Mouse (Mus musculus) activated CD4-positive, CD25-positive, alpha-beta regulatory T cell, adult 4 months (primary cell): Measurements from ENCODE around the gene Uckl1. TPM values are rescaled to one million over a fixed set of nuclear protein-coding genes. Genes with fewer than 3 reads are reported as not detected.

Experiments used
- ATAC-seq: one replicate; pipeline ENCODE4 v1.8.0; 2017
- polyA plus RNA-seq, 2 experiments: library from polyadenylated mRNA; unstranded; fragments of 100-300 nt; shearing (Covaris generic); gene quantifications; one replicate each; pipeline ENCODE4 v1.2.1; 2017

The Uckl1 gene
- polyA plus RNA-seq, 2 experiments from 2014 or later, result 111 to 136 TPM

DNA sequence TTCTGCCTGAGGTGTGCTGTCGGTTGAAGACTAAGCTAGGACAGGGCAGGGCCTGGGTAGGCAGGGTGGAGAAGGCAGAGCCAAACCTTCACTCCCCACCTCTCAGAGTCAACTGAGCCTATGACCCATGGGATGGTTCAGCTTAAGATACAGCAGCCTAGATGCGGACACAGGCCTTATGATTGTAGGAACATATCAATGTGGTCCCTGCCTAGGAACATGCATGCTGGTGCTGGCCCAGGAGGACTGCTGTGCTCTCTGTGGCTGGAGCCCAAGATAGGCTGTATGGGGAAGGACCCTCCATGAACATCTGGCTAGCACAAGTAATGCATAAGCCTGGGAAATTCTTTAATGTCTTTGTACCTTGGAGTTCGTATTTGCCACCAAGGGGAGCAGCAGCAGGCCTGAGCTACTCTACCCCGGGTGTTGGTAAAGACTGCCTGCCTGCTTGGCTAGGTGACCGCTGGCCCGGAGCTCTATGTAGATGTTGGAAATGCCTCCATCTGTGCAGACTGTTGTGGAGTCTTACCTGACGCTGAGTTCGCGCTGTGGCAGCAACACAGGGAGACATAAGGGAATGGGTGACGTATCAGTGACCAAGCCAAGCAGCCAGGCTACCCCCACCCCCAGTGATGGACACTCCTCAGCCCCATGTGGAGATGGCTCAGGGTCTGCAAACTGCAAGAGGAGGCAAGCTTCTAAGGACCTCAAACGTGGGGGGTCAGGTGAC lies 12.6 kb downstream of the Uckl1 start:
- no peak for ATAC-seq

DNA sequence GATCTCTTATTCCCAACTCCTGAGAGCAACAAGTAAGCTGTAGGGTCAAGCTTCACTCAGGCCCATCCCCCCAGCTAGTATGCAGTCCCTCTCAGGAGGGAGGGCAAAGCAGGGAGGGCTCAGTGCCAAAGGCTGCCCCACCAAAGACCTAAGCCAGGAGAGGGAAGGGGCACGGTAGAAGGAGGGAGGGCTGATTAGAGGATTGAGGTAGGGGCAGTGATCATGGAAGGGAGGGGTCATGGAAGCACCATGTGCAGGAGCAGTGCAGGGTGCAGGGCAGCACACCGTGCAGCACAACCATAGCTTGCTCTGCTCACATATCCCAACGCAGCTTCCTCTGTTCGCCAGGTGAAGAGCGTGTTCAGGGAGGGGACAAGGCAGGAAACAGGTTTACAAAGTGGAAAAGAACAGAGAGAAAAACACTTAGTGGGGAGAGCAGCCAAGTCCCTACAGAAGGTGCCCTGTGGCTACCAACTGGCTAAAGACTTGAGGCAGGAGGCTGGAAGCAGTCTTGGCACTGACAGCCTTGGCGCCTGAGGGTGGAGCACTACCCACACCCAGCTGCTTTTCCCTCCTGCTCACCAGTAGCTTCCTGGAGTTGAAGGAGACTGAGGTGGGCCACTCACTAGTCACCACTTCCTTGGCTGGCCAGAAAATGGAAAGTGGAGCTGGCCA lies 13.6 kb downstream of the Uckl1 start:
- ATAC-seq, result no peak

DNA sequence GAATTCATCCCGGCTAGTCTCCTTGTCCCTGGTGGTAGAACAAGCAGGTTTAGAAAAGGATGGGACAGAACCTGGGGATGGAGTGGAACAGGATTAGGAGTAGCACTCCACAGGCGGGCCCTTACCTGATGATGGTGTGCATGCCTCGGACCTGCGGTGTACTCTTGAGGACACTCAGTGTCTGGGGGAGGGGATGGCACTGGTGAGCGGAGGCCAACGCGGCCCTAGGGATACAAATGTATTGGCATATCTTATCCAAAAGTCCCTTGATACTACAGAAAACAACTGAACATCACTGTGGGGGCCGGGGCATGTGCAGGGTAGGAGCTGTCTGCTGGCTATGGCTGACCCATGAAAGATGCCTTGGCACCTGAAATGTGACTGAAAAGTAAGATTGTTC lies 14.3 kb downstream of the Uckl1 start:
- no peak for ATAC-seq

DNA sequence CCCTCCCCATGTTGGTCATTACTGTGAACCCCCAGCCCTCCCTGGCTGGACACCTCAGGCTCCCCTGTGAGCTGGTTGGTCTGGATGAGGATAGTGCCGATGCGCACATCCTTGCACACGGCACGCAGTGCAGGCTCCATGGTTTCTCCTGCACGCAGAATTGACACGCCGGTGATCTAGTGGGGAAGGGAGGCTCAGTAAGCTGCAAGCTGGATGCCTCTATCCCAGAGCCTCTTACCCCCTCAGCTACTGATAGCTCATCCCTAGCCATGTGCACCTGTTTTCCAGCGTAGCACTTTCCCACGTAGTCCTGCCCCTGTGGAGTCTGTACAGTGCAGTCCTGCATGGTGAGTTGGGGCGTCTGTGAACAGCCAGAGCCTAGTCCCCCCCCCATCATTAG lies 14.8 kb downstream of the Uckl1 start:
- no peak for ATAC-seq

DNA sequence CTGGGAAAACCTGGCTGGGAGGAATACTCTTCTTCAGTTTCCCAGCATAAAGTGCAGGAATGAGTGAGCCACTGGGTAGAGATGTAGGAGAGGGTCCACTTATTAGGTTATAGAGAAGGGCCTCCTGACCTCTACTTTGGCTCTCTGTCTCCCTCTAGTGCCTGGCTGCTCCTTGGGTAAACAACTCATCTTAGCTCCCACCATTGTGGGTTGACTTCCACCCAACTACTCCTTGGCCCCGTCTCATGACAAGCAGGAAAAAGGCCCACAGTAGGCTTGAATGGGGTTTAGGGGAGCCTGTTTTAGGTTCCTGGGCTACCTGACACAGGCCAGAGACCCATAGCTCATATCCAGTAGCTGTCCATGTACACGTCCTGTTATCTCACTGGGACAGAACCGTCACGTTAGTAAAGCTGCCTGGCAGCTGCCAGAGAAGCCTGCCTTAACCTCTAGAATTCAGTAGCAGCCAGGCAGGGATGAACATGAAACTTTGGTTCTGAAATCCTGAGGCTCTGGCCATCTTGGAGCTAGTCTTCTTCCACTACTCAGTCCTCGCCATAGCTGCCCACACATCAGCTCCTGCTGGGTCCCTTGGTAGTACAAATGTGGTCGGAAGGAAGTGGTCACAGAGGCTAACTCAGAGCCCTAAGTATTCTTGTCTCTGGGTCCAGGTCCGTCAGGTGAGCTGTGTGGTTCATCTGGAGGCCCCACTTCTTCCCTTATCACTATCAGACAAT lies 16.3 kb downstream of the Uckl1 start:
- ATAC-seq, result no peak

DNA sequence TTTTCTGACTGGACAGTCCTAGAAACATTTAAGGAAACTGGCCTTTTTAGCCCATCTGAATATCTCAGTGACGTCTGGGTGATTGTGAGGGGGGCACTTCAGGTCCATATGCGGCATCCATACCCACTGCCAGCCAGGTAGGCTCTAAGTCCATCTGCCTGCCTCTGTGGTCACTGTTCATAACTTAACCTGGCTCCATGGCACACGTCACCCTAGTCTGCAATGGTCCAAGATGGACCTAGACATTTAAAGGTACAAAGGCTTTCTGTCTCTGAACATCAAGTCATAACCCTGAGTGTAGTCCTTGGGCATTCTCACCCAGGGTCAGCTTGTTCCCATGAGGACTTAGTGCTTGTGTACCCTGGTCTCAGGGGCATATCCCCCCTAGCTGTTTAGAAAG lies 17.4 kb downstream of the Uckl1 start:
- ATAC-seq, result no peak

DNA sequence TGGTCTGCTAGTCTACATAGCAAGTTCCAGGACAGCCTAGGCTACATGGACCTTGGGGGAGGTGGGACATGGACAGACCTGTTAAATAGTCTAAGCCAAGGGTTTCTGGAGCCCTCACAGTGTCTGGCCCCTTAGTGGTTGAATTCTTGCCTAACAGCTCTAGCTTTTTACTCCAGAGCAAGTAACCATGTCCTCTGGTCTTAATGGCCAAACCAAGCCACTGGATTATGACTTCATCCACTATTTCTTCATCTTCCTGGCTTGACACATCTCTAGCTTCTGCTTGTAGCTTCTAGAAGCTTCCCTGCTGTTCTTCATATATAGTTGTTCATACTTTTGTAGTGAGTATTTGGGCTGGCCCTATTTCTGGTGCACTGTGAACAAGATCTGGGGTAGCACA lies 30.9 kb downstream of the Uckl1 start:
- no peak for ATAC-seq

DNA sequence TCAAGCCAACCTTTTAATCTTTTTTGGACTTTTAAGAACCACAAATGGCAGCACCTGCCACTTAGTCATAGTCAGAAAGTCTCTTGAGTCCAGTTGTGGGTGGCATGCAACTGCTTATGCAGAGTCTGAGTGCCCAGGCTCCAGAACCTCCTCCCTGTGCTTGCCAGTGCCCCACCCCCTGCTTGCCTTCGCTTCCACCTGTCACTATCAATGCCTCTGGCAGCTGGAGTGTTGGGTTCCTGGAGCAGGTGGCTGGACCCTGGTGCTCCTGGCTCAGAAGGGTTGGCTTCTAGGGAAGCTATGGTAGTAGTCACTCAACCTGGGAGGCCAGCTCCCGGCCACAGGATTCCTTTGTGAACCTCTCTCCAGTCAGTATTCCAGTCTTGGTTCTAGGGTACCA lies 34.5 kb downstream of the Uckl1 start:
- no peak for ATAC-seq

DNA sequence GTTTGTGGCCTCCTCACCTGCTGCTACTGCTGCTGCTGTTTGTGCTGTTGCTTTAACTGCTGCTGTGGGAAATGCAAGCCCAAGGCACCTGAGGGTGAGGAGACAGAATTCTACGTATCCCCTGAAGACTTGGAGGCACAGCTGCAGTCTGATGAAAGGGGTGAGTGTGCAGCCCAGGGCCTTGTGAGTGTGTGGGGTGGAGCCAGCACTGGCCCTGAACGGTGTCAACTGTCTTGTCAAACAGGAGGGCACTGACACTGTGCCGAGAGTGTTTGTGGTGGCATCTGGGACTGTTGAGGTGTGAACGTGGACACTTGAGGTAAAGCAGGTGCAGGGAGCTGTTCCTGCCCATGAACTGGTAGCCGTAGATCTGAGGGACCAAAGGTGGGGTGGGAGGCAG lies 36.0 kb downstream of the Uckl1 start:
- no peak for ATAC-seq

DNA sequence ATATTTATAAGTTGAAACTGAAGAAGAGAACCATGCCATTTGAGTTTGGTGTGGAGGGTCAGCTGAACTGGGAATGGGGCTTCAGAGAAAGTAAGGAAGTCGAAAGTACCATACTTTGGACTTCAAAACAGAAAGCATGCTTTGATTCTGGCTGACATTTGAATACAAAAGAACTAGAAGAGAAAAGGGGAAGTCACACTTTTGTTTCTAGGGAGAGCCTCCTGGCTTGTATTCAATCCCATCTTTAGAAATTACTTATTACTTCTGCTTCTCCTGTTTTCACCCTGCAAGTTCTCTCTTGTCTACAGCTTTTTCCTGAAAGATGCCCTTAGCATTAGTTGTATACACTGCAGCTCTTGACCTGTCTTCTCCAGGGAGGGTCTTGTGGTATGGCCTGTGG lies 36.5 kb downstream of the Uckl1 start:
- ATAC-seq, result no peak

DNA sequence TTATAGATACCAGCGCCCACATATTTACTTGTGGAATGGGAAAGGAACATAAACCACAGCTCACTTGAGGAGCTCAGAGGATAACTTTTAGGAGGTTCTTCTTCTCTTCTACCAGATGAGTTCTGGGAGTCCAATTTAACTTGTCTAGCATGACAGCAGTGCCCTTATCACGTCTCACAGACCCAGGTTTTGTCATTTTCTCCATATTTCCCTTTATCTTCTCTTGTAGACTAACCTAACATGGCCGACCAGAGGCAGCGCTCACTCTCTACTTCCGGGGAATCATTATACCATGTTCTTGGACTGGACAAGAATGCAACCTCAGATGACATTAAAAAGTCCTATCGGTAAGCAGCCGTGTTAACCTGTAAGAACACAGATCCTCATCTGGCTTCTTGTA lies 38.5 kb downstream of the Uckl1 start:
- no peak for ATAC-seq

DNA sequence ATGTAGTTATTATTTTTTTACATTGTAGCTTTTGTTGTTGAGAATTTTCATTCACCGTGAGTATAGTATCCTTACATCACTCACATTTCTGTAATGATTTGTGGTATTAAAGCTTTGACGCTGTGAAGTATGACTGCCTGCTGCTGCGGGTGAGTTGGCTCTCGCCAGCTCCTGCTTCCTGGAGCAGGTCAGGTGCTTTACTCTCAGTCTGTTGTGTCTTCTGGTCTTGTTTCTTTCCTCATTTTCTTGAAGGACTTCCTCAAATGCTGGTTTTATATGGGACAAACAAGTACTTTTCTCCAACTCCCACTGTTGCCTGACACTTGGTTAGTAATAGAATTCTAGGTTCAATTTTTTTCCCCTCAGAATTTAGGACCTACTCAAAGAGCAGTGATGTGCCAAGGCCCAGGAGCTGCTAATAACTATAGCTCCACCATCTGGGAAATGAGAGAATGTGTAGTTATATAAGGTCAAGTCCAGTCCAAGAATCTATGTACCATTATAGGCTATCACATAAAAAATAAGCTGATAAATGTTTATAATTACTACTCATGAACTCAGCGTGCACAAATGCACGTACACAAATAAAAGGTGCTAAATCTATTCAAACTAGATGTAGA lies 42.8 kb downstream of the Uckl1 start:
- no peak for ATAC-seq

DNA sequence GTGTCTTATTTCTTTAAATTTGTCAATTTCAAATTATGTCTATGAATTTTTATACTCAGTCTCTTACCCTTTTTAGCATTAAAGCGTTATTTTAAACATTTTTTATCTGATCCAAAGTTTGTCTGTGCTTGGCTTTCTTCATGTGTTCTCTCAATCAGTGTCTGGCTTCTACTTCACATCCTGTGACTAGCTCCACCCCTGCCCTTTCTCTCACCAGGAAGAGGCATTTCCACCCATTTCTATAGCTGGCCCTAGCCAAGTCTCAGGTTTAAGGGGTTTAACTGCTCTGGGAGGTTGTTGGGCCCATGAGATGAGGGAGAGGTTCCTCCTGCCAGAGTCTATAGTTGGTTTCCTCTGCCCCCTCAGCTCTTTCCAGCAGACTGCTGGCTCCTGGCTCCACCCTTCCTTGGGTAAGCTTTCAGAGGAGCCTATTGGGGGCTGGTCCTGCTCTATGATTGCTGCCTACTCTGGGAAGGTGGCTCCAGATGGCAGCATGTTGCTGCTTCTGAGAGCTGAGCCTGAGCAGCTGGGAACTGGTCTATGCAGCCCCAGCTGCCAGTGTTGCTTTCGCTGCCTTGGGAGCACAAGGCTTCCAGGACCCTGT lies 47.1 kb downstream of the Uckl1 start:
- peak; percentile 60 for ATAC-seq

DNA sequence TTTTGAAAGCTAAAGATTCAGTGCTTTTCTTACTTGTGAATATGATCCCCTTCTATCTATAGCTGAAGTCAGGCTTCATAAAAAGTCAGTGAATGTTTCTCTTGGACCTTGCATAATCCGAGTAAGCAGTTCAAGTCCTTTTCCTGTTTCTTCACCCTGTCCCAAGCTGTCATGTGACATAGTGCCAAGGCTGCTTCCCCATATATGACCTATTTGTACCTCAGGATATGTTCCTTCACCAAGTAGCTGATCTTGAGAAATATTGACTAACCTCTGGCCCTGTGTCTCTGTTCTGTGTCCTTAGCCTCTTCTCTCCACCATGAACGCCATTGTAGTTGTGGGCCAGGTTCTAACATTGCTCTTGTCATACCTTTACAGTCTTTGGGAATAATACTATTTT lies 48.3 kb downstream of the Uckl1 start:
- no peak for ATAC-seq

DNA sequence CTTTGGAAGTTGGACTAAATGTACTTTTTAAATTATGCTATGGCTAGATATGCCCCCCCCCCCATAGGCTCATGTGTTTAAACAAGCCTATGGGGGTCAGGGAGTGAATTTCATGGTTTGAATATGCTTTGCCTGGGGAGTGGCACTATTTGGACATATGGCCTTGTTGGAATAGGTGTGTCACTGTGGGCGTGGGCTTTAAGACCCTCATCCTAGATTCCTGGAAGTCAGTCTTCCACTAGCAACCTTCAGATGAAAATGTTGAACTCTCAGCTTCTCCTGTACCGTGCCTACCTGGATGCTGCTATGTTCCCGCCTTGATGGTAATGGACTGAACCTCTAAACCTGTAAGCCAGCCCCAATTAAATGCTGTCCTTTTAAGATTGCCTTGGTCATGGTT lies 52.1 kb downstream of the Uckl1 start:
- no peak for ATAC-seq

DNA sequence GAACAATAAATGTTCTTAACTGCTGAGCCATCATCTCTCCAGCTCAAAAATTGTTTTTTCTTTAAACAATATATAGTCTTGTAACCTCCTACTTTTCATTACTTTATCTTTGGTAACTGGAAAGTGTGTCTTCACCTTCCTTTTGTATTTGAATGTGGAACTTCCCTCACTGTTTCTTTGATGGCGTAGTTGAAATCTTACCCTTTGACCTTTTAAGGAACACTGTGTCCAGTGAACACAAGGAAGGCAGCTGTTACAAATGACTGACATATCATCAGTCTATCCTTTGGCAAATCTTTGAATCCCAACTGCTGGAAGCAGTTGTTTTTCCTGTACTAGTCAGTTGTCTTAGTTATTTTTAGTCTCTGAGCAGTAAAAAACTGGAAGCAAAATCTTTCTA lies 55.6 kb downstream of the Uckl1 start:
- no peak for ATAC-seq

DNA sequence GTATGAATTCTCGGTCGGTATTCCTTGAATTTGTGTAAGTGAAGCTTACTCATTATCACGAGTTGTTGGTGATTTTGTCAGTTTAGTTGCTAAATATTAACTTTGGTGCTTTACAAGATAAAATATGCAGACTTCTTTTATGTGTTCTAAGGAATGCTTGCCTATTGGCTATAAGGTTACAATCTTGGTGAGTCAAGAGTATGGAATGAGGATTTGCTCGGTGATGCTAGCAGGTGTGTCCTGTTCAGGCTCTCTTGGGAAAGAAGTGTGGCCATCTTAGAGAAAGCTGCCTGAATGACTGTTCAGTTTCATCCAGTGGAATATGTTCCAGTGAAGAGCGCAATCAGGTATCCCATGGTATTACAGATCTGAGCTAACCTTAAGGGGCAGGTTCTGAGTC lies 59.2 kb downstream of the Uckl1 start:
- ATAC-seq, result no peak

DNA sequence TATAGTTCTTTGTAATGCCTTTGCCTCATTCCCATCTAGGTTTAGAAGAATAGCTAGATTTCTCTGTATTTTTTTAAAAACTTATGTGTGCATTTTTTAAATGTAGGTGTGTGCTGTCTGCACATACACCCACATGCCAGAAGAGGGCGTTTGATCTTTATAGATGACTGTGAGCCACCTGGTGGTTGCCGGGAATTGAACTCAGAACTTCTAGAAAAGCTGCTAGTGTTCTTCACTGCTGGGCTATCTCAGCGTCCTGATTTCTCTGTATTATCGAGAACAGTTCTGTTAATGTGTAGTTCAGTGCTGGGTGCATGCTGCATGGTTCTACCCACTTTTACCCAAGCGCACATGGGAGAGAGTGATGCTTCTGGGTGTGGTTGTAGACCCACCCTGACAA lies 61.9 kb downstream of the Uckl1 start:
- ATAC-seq, result no peak

DNA sequence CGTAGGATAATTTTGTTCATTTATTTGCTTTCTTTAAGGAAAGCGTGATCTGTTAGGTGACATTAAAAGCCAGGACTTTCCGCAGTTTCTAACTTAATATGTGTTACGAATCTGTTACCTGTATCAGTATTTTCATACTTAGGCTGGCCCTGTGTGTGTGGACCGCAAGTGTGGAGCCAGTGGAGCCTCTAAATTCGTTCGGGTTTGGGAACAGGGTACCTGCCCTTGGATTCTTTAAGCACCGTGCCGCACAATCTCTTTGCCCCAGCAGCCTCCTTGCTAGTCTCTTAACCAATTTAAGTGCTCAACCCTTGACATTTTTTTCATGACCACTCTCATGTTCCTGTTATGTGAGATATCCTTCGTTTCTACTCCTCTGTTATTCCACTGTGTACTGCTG lies 63.2 kb downstream of the Uckl1 start:
- no peak for ATAC-seq

DNA sequence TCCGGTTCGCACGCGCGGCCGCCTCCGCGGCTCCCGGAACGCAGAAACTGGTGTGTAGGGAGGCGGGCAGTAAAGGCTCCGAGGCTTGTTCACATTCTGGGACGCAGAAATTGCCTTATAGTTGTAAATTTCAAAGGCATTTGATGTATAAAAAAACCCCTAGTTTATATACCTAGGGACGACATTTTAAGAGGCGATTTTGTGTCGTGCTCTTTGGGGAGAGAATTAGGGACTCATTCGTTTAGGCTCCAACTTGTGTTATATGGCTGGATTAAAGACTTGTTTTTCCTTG lies 63.8 kb downstream of the Uckl1 start:
- ATAC-seq, result no peak

DNA sequence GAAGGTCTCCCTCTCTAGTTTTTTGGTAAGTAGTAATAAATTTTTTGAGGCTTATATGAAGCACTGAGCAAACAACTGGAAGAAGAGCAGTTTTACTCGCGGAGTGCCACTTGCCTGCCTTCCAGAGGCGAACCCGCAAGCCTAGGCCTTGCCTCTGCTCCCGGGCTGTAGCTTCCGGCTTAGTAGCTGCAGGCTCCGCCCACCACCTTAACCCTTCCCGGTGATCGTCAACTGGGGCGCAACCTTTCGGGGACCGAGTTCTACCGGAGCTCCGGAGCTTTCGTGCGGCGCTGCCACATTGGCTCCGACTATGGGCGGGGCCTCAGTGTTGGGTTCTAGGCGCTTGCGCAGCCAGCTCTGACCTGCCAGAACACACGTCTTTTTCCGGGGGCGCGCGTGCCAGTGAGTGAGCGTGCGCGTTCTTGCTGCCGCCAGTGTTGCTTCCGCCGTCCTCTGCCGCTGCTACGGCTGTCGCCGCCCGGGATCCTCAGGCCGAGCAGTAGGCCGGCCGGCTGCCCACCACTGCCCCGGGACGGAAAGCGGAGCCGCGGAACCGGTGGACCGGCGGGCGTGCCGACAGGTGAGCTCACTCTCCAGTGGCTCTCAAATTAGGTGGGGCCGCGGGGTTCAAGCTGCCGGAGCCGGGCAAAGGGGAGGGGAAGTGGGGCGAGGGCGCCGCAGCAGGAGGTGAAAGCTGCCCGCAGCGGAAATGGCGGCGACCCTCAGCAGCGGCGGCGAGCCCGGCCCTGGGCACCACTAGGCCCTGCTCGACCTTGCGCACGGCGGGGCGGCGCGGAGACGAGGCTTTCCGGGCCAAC lies 64.4 kb downstream of the Uckl1 start, which contains the start of gene Dnajc5:
Dnajc5 (plus strand) TSS at position 368 of the 818 bp plus-strand sequence.
- ATAC-seq, result peak; percentile 93

DNA sequence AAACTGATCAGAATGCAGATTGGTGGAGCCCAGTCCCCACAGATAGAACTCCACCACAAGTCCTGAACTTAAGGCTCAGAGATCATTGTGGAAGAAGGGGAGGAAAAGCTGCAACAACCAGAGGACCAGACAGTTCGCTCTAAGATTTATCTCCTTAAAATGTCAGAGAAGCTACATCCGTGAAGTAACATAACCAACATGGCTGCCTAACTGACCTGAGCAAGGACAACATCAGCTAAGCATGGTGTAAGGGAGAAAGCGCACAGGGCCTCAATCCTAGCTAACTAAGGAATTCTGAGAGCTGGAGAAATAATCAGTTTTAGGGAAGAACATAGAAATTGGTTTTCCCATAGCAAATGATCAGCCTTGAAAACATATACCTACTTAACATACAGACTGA lies 65.5 kb downstream of the Uckl1 start:
- ATAC-seq, result no peak
